Mouse (Mus musculus): Measurements from ENCODE around the gene Dglucy. TPM values are rescaled to one million over a fixed set of nuclear protein-coding genes. Genes with fewer than 3 reads are reported as not detected.

Gene Dglucy
- polyA plus RNA-seq, 1 experiment from 2014 or later = 2.8 TPM

GRCm38 (mm10) chr12:100740313-100740712 lies 38.5 kb upstream of the Dglucy start:
- Histone ChIP-seq H3K4me1 (replicated peaks; ENCODE audit: control insufficient read depth, insufficient read depth) (no peaks in the 10 kb centered on the region), H3K27ac (replicated peaks) (no peak overlapping the region), H3K27me3 (ENCODE audit: control insufficient read depth, insufficient read depth, low read length) (no peaks in the 10 kb centered on the region), H3K4me2 (replicated peaks; ENCODE audit: low read depth) (no peak overlapping the region), H3K36me3 (ENCODE audit: control insufficient read depth, insufficient read depth, low read length) (no peaks in the 10 kb centered on the region), H3K9ac (ENCODE audit: low read length) (no peak overlapping the region), H3K9me3 (ENCODE audit: control insufficient read depth, low read length) (no peaks in the 10 kb centered on the region; the same call in 1 of the 2 replicates), H3K4me3 (ENCODE audit: low read depth, low read length) (no peak overlapping the region)
- DNase-seq (ENCODE audit: low spot score) (no peak), ATAC-seq (ENCODE audit: low FRiP score, low TSS enrichment) (no peak)
- TF ChIP-seq CTCF (IDR thresholded peaks at IDR 0.05; ENCODE audit: low read depth) = no peak
- TF ChIP-seq EP300 (optimal IDR thresholded peaks at IDR 0.05) = no peak
- 83% methylated on average over 5 of the region's 5 CpGs for WGBS

- ATAC-seq (ENCODE audit: low FRiP score, low TSS enrichment) (no peak), DNase-seq (ENCODE audit: low spot score) (no peak)
- Histone ChIP-seq H3K4me3 (ENCODE audit: low read depth, low read length) (no peak overlapping the region), H3K4me1 (replicated peaks; ENCODE audit: control insufficient read depth, insufficient read depth) (no peaks in the 10 kb centered on the region), H3K36me3 (ENCODE audit: control insufficient read depth, insufficient read depth, low read length) (no peaks in the 10 kb centered on the region), H3K27me3 (ENCODE audit: control insufficient read depth, insufficient read depth, low read length) (no peaks in the 10 kb centered on the region), H3K9me3 (ENCODE audit: control insufficient read depth, low read length) (no peaks in the 10 kb centered on the region; the same call in 1 of the 2 replicates), H3K4me2 (replicated peaks; ENCODE audit: low read depth) (no peak overlapping the region), H3K9ac (ENCODE audit: low read length) (no peak overlapping the region), H3K27ac (replicated peaks) (no peak overlapping the region)
- TF ChIP-seq CTCF (IDR thresholded peaks at IDR 0.05; ENCODE audit: low read depth) (no peak), EP300 (optimal IDR thresholded peaks at IDR 0.05) (no peak)
- 64% methylated on average over 2 of the region's 2 CpGs for WGBS
Measured at GRCm38 (mm10) chr12:100742468-100742867, 36.4 kb upstream of the Dglucy start.

GRCm38 (mm10) chr12:100752977-100753376 lies 25.9 kb upstream of the Dglucy start:
- no peaks in the 10 kb centered on the region for H3K4me1 ChIP-seq (replicated peaks; ENCODE audit: control insufficient read depth, insufficient read depth)
- H3K9ac ChIP-seq (ENCODE audit: low read length) = no peak overlapping the region
- DNase-seq (ENCODE audit: low spot score) (no peak), ATAC-seq (ENCODE audit: low FRiP score, low TSS enrichment) (no peak)
- no peaks in the 10 kb centered on the region for H3K36me3 ChIP-seq (ENCODE audit: control insufficient read depth, insufficient read depth, low read length)
- H3K27ac ChIP-seq (replicated peaks) = no peak overlapping the region
- no peaks in the 10 kb centered on the region for H3K9me3 ChIP-seq (ENCODE audit: control insufficient read depth, low read length)
- no peaks in the 10 kb centered on the region for H3K27me3 ChIP-seq (ENCODE audit: control insufficient read depth, insufficient read depth, low read length)
- no peak for TF ChIP-seq CTCF (IDR thresholded peaks at IDR 0.05; ENCODE audit: low read depth)
- no peak for TF ChIP-seq EP300 (optimal IDR thresholded peaks at IDR 0.05)
- H3K4me2 ChIP-seq (replicated peaks; ENCODE audit: low read depth) = no peak overlapping the region
- 50% methylated on average over 1 of the region's 1 CpGs for WGBS
- no peak overlapping the region for H3K4me3 ChIP-seq (ENCODE audit: low read depth, low read length)

GRCm38 (mm10) chr12:100753716-100754115 lies 25.1 kb upstream of the Dglucy start:
- Histone ChIP-seq H3K36me3 (ENCODE audit: control insufficient read depth, insufficient read depth, low read length) (no peaks in the 10 kb centered on the region), H3K4me3 (ENCODE audit: low read depth, low read length) (no peak overlapping the region), H3K27ac (replicated peaks) (no peak overlapping the region), H3K9ac (ENCODE audit: low read length) (no peak overlapping the region), H3K27me3 (ENCODE audit: control insufficient read depth, insufficient read depth, low read length) (no peaks in the 10 kb centered on the region), H3K4me2 (replicated peaks; ENCODE audit: low read depth) (no peak overlapping the region), H3K9me3 (ENCODE audit: control insufficient read depth, low read length) (no peaks in the 10 kb centered on the region), H3K4me1 (replicated peaks; ENCODE audit: control insufficient read depth, insufficient read depth) (no peaks in the 10 kb centered on the region)
- 50% methylated on average over 1 of the region's 1 CpGs for WGBS
- ATAC-seq (ENCODE audit: low FRiP score, low TSS enrichment) = no peak
- TF ChIP-seq CTCF (IDR thresholded peaks at IDR 0.05; ENCODE audit: low read depth) = no peak
- TF ChIP-seq EP300 (optimal IDR thresholded peaks at IDR 0.05) = no peak
- DNase-seq (ENCODE audit: low spot score) = no peak

GRCm38 (mm10) chr12:100757427-100757826 lies 21.4 kb upstream of the Dglucy start:
- no peak for ATAC-seq (ENCODE audit: low FRiP score, low TSS enrichment)
- Histone ChIP-seq H3K9me3 (ENCODE audit: control insufficient read depth, low read length) (no peaks in the 10 kb centered on the region), H3K36me3 (ENCODE audit: control insufficient read depth, insufficient read depth, low read length) (no peaks in the 10 kb centered on the region), H3K4me3 (ENCODE audit: low read depth, low read length) (no peak overlapping the region), H3K27ac (replicated peaks) (no peak overlapping the region), H3K4me2 (replicated peaks; ENCODE audit: low read depth) (no peak overlapping the region), H3K4me1 (replicated peaks; ENCODE audit: control insufficient read depth, insufficient read depth) (no peaks in the 10 kb centered on the region), H3K9ac (ENCODE audit: low read length) (no peak overlapping the region), H3K27me3 (ENCODE audit: control insufficient read depth, insufficient read depth, low read length) (no peaks in the 10 kb centered on the region)
- TF ChIP-seq CTCF (IDR thresholded peaks at IDR 0.05; ENCODE audit: low read depth) (no peak), EP300 (optimal IDR thresholded peaks at IDR 0.05) (no peak)
- WGBS = 52% methylated on average over 4 of the region's 4 CpGs
- no peak for DNase-seq (ENCODE audit: low spot score)

- H3K27ac ChIP-seq (replicated peaks) = no peak overlapping the region
- ATAC-seq (ENCODE audit: low FRiP score, low TSS enrichment) (no peak), DNase-seq (ENCODE audit: low spot score) (no peak)
- 67% methylated on average over 11 of the region's 11 CpGs for WGBS
- TF ChIP-seq CTCF (IDR thresholded peaks at IDR 0.05; ENCODE audit: low read depth) (no peak), EP300 (optimal IDR thresholded peaks at IDR 0.05) (no peak)
- H3K9me3 ChIP-seq (ENCODE audit: control insufficient read depth, low read length) = no peaks in the 10 kb centered on the region
- no peaks in the 10 kb centered on the region for H3K4me1 ChIP-seq (replicated peaks; ENCODE audit: control insufficient read depth, insufficient read depth)
- H3K36me3 ChIP-seq (ENCODE audit: control insufficient read depth, insufficient read depth, low read length) = no peaks in the 10 kb centered on the region
- no peak overlapping the region for H3K9ac ChIP-seq (ENCODE audit: low read length)
- no peaks in the 10 kb centered on the region for H3K27me3 ChIP-seq (ENCODE audit: control insufficient read depth, insufficient read depth, low read length)
- H3K4me2 ChIP-seq (replicated peaks; ENCODE audit: low read depth) = no peak overlapping the region
- no peak overlapping the region for H3K4me3 ChIP-seq (ENCODE audit: low read depth, low read length)
Measured at GRCm38 (mm10) chr12:100762663-100763425, 16.0 kb upstream of the Dglucy start.

Data from stomach, postnatal 0 days (tissue).